Mouse (Mus musculus) ES-Bruce4 (cell line): Measurements from ENCODE around the gene Gm4302.
"Not testable (repeated sequence)": the region's sequence is repeated elsewhere in the genome, so short reads cannot be mapped to it uniquely, and the experiment has no call there.

Experiments
- EP300 ChIP-seq: IDR thresholded peaks from 2 replicates; pipeline ENCODE4 v1.6.1; 2011; ENCODE audit warnings: low read depth, low read length; ENCODE audit not compliant: insufficient read depth
- POLR2A ChIP-seq: IDR thresholded peaks from one replicate; pipeline ENCODE4 v1.8.1; 2011; ENCODE audit warnings: low read length; ENCODE audit not compliant: insufficient read depth

GRCm38 (mm10) chr10:100361038-100361437 is 20.4 kb downstream of the Gm4302 start, which contains the start of gene Gm4307:
- TF ChIP-seq POLR2A, EP300: not testable (repeated sequence)
